Mouse (Mus musculus) CD4-positive, CD25-positive, alpha-beta regulatory T cell (primary cell): ENCODE measurements around the gene Btbd16. TPM values are rescaled to one million over a fixed set of nuclear protein-coding genes. Genes with fewer than 3 reads are reported as not detected.

Source experiments
- polyA plus RNA-seq: library from polyadenylated mRNA; unstranded; fragments of 100-300 nt; shearing (Covaris generic); gene quantifications from one replicate; pipeline ENCODE4 v1.2.1, GENCODE M21; 2017

Btbd16 gene
- 4.8 TPM for polyA plus RNA-seq

GRCm38 (mm10) chr7:130773914-130774630 lies at the start of gene Btbd16:
TSS of gene Btbd16 (plus strand) at chr7:130774069.

GRCm38 (mm10) chr7:130865613-130866591 lies 92.0 kb downstream of the Btbd16 start, which contains the start of gene Plekha1:
TSS of gene Plekha1 (plus strand) at chr7:130865756.

Other genes starting within 250 kb of the Btbd16 start
- 197 TPM for gene Nsmce4a, start 201.0 kb upstream of the Btbd16 start, polyA plus RNA-seq
- 10.4 TPM for gene Tacc2, start 196.6 kb upstream of the Btbd16 start, polyA plus RNA-seq
- 61.3 TPM for gene Plekha1, start 91.7 kb downstream of the Btbd16 start, polyA plus RNA-seq
- gene Htra1, start 162.0 kb downstream of the Btbd16 start, polyA plus RNA-seq, result 0.32 TPM